Mouse (Mus musculus): ENCODE results near the gene Negr1. TPM values are rescaled to one million over a fixed set of nuclear protein-coding genes. Genes with fewer than 3 reads are reported as not detected.

Gene Negr1
- total RNA-seq, 2 experiments from 2014 or later, result not detected

DNA sequence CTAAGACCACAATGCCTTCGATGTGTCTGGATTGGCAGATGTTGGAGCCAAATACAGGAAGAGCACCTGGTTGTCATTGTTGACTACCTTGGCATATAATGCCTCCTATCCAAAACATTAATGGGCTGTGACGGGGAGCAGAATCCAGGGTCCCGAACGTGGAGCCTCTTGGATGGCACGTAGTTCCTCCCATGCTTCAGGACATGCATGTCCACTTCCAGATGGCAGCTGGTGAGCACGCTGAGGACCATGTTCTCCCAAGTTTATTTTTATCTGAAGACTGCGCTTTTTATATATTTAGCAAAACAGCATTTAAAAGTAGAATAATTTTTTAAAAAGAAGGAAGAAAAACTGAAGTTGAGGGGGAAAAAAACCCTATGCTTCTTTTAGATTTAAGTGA is 231.1 kb downstream of the Negr1 start:
- ATAC-seq (replicated peaks; ENCODE audit: low FRiP score, poor library complexity, severe bottlenecking), result no peak

DNA sequence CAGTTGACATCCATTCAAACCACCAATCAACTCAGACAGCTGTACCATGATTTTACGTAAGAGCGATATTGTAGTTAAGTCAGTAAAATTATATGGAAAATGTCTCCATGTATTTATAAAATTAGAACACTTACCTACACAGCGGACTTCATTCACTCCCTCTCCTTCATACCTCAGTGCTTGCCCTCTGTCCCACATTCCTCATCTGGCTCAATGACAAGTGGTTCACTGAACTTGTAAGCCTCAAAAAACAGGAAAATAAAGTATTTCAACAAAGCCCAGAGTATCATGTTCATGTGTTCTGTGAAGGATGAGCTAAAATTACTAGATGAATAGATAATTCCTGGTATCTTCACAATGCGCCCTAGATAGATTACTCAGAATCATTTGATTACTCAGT is 232.5 kb downstream of the Negr1 start:
- no peak for ATAC-seq (replicated peaks; ENCODE audit: low FRiP score, poor library complexity, severe bottlenecking)

GRCm38 (mm10) chr3:156794610-156795009 is 233.0 kb downstream of the Negr1 start:
- ATAC-seq (replicated peaks; ENCODE audit: low FRiP score, poor library complexity, severe bottlenecking), result no peak

- no peak for ATAC-seq (replicated peaks; ENCODE audit: low FRiP score, poor library complexity, severe bottlenecking)
Observed at GRCm38 (mm10) chr3:156796061-156796691, 234.6 kb downstream of the Negr1 start.

DNA sequence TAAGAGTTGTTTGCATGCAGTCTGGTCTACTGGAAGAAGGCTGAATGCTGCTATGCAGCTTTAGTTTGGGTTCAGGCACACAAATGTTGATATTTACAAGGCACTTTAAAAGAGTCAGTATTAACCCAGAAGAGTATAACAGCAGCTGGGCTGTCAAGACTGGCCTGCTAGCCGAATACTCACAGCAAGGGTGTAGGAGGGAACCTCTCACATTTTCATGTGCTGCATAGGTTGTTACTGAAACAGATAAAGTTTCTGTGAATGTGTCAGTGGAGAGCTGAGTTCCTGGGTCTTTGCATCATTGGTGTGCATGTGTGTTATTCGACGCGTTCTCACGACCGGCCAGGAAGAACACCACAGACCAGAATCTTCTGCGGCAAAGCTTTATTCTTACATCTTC is 237.6 kb downstream of the Negr1 start:
- no peak for ATAC-seq (replicated peaks; ENCODE audit: low FRiP score, poor library complexity, severe bottlenecking)

GRCm38 (mm10) chr3:156809836-156810235 is 248.2 kb downstream of the Negr1 start:
- no peak for ATAC-seq (replicated peaks; ENCODE audit: low FRiP score, poor library complexity, severe bottlenecking)

DNA sequence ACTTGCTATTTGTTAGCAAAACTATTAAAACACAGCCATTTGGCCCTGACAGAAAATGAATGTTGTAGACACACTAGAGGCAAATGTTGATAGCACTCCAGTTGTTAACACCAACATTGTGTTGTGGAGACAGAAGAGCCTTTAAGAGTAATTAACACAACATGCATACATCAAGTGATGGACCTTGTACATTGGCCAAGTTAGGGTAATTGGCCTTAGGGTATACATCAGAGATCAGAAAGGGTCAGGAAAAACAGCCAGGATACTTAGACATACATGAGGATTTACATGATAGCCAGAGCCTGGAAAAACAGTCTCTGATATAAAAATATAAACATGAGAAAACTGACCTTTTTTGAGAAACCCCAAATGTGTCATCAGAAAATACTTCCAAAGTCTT is 255.3 kb downstream of the Negr1 start:
- ATAC-seq (replicated peaks; ENCODE audit: low FRiP score, poor library complexity, severe bottlenecking), result no peak

- no peak for ATAC-seq (replicated peaks; ENCODE audit: low FRiP score, poor library complexity, severe bottlenecking)
Observed at GRCm38 (mm10) chr3:156817452-156817851, 255.9 kb downstream of the Negr1 start.

DNA sequence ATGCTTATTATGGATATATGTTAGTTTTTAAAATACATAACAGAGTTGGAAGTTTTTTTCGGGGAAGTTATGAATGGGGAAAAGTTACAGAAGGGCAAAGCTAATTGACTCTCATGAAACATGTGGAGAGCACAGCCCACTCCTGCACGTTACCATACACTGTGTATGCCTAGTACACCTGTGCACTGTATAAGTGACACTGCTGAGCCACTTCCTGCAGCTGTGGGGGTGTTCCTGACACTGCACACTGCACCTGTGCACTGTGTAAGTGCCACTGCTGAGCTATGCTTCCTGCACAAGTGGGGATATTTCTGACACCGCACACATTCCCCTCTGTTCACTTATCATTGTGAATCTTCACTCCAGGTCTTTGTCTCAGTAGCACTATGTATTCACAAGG is 261.4 kb downstream of the Negr1 start:
- ATAC-seq (replicated peaks; ENCODE audit: low FRiP score, poor library complexity, severe bottlenecking), result no peak

DNA sequence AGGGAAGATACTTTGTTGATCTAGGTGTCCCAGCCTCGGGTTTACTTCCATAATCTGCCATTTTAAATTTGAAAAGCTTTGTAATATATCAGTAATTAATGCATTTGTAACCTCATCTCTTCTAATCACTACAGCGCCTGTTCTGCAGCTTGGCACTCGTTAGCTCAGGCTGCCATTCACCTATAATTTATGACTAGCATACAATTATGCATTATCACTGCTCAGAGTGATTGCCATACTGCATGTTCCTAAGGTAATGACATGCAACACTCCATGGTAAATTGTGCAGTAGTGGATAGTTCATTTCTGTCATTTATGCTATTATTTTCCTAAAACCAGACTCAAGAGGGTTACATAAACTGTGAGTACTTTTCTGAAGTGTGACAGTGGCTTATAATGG is 272.3 kb downstream of the Negr1 start:
- no peak for ATAC-seq (replicated peaks; ENCODE audit: low FRiP score, poor library complexity, severe bottlenecking)

DNA sequence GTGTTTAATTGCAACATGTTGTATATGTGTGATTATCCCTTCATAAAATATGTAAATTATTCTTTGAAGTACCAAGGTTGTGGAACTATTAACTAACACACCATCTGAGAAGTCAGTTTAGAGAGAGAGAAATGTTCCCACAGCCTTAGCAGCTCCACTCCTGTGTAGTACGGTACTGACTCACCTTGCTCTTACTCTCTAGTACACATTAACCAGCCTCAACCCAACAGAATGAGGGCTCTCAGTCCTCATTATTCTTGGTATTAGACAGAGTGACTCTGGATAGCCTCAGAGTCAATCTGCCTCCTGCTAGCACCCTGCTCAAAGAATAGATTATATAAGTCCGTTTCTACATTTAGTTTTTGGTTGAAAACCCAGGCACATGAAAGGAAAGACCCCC is 277.0 kb downstream of the Negr1 start:
- ATAC-seq (replicated peaks; ENCODE audit: low FRiP score, poor library complexity, severe bottlenecking), result no peak

DNA sequence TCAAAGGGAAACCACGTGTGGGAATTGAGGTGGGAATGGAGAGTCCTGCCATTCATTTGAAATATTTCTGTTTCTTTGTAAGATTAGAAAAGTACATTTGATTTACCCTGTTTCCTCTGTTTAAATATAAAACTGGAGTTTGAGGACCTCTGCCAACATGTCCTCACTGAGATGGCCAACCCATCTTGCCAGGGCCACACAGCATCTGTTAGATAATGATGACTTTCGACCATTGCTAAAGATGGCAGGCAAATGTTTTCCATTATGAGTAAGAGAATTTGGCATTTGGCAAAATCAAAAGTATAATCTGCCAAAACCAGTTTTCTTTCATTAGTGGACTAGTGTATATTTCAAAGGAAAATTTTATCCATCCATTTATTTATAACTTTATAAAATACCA is 286.8 kb downstream of the Negr1 start:
- no peak for ATAC-seq (replicated peaks; ENCODE audit: low FRiP score, poor library complexity, severe bottlenecking)

DNA sequence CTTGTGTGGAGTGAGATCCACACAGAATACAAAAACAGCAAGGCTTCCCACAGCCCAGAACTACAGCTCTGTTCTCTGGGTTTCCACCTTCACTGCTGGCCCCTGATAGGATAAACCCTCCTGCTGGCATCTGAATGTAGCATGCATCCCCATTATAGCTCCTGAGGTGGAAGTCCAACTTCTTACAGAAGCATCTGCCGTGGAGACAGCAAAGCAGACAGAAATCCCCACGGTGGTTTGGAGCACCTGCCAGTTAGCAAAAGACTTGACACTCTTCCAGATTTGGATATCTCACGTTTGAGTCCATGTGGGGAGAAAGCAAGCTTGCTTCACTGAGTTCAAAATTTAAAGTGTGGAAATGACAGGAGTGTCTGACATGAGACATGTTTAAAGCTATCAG is 290.3 kb downstream of the Negr1 start:
- ATAC-seq (replicated peaks; ENCODE audit: low FRiP score, poor library complexity, severe bottlenecking), result no peak

DNA sequence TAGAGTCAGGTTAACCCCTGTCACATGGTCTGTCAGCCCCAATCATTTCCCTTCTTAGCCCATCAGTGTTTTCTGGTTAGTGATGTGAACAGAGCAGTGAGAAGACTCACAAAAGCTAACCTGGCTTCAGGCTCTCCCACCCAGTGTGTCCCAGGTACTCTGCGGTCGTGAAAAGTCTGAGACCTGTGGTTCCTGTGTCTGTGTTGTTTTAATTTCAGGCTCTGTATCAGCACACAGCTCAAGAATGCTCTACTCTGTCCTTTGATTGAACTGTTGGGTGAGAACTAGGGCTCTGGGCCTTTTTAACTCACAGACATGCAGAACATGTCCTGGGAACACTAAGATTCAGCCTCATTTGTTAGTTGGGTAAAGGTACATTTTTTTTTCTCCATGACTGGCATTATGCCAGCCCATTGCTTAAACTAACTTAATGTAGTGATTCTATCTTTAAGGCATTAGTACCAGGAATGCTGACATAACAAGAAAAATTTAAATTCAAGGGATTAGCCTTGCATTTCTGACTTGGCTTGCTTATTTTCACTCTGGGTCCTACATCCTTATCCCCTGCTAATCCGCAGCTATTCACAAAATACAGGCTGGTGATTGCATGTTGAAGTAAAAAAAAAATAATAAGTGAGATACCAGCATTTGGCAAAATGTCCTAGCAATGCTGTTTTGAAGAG is 308.8 kb downstream of the Negr1 start:
- ATAC-seq (replicated peaks; ENCODE audit: low FRiP score, poor library complexity, severe bottlenecking), result no peak

DNA sequence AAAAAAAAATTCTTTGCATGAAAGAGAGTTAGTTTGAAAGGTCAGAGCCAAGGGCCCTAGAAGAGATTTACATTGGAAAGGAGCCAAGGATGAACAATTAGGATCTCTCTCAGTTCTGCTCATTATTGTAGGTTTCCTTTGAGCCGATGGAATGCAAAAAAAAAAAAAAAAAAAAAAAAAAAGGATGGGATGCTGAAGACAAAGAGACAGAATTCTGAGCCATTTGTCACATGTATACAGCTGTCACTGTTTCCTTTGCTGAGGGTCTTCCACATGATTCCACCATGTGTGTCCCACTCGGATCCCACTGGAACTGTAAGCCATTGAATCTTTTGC is 309.3 kb downstream of the Negr1 start:
- ATAC-seq (replicated peaks; ENCODE audit: low FRiP score, poor library complexity, severe bottlenecking), result no peak

DNA sequence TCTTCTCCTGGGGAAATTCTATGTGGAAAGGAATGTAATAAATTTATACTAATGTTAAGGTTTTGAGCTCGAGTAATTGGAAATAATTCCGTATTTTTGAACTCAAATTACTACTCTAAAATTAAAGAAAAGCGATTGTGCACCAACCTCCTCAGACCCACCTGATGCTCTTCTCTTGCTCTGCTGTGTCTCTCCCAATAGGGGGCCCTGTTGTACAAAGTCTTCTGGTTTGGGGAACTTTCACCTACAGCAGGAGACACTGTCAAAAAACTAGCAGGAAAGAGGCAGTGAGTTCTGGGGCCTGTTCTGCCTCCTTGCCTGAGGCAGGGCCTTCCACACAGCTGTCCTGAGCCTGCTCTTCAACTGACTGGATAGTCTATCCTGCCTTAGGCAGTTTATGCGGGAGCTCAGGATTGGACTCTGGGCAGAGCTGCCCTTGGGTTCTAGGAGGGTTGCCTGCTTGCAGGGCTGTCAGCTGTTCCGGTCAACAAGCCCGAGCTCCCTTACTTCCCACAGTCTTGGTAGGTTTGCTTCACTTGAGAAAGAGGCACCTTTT is 310.1 kb downstream of the Negr1 start:
- ATAC-seq (replicated peaks; ENCODE audit: low FRiP score, poor library complexity, severe bottlenecking), result no peak

DNA sequence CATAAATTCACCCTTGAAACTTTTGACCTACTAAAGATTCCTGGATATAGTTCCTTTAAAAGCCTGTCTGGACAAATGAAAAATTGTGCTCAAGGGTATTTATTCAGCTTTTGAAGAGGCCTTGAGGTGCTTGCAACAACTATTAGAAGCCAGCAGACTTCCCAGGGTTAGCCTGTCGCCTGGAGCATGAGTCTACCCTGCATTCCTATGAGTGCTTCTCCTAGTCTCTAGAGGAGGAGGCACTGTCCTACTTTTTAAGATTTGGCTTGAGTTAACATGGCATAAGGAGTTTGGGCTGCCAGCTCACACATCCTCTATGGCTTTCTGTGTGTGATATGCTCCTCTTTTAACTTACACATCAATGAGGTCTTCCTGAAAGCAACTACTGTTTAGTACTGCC is 315.0 kb downstream of the Negr1 start:
- no peak for ATAC-seq (replicated peaks; ENCODE audit: low FRiP score, poor library complexity, severe bottlenecking)

GRCm38 (mm10) chr3:156882129-156882528 is 320.5 kb downstream of the Negr1 start:
- ATAC-seq (replicated peaks; ENCODE audit: low FRiP score, poor library complexity, severe bottlenecking), result no peak

DNA sequence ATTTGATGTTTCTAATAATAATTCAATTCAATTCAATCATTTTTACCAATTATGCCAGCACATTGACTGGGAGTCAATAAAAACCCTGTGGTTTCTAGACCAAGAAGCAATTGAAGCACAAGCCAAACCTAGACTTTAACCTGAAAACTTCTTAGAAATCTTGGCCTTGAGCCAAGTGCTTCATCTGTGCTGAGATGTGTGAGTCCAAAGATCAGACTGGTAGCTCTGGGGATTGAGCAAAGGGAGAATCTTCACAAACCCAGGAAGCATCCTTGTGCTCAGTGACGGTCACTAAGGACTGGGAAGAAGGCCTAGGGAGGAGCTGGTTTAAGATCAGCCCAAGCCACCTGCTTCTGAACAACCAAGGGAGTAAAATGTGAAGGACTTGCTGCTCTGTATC is 322.3 kb downstream of the Negr1 start:
- no peak for ATAC-seq (replicated peaks; ENCODE audit: low FRiP score, poor library complexity, severe bottlenecking)

GRCm38 (mm10) chr3:156885689-156886088 is 324.1 kb downstream of the Negr1 start:
- ATAC-seq (replicated peaks; ENCODE audit: low FRiP score, poor library complexity, severe bottlenecking), result no peak

GRCm38 (mm10) chr3:156886915-156887314 is 325.3 kb downstream of the Negr1 start:
- ATAC-seq (replicated peaks; ENCODE audit: low FRiP score, poor library complexity, severe bottlenecking), result no peak

DNA sequence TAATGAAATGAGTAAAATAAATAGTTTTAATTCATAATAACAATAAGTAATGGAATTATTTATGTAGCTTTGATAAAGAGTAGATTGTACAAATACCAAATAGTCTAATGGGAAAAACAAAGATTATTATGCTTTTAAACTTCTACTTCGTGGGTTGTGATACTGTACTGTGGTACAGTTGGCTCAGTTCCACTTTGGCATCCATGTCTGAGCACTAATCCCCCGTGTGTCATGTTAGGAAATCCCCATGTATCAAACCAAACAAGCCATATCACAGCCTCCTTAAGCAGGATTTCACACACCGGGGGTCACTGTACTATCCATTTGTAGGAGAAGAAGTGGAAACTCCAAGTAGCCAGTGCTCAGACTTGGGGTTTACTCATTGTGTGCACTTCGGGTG is 329.4 kb downstream of the Negr1 start:
- no peak for ATAC-seq (replicated peaks; ENCODE audit: low FRiP score, poor library complexity, severe bottlenecking)
